Mouse (Mus musculus) C2C12 (cell line): ENCODE data around the gene Atp1a3. TPM values are rescaled to one million over a fixed set of nuclear protein-coding genes. Genes with fewer than 3 reads are reported as not detected.

Source experiments
- H3K27me3 ChIP-seq: one replicate; pipeline ENCODE4 v1.6.1; 2011; ENCODE audit not compliant: control insufficient read depth, insufficient read depth, insufficient read length
- H3K36me3 ChIP-seq: one replicate; pipeline ENCODE4 v1.6.1; 2011; ENCODE audit not compliant: control insufficient read depth, insufficient read depth
- H3K4me3 ChIP-seq: one replicate; pipeline ENCODE4 v1.5.1; 2011; ENCODE audit warnings: mild to moderate bottlenecking, control low read depth; ENCODE audit not compliant: poor library complexity, insufficient read depth, severe bottlenecking
- H3K79me2 ChIP-seq: one replicate; pipeline ENCODE4 v1.6.1; 2011; ENCODE audit not compliant: control insufficient read depth, insufficient read depth
- H3K79me3 ChIP-seq: one replicate; pipeline ENCODE4 v1.6.1; 2011; ENCODE audit warnings: low read depth, control low read depth
- H3ac ChIP-seq: one replicate; pipeline ENCODE3; 2011; ENCODE audit warnings: low read depth; ENCODE audit not compliant: control insufficient read depth, insufficient read length
- CEBPB ChIP-seq: IDR thresholded peaks from one replicate; pipeline ENCODE4 v1.6.1; 2011; ENCODE audit warnings: low read depth, mild to moderate bottlenecking, control low read depth, moderate library complexity
- CTCF ChIP-seq: IDR thresholded peaks from one replicate; pipeline ENCODE4 v1.5.1; 2011; ENCODE audit not compliant: control insufficient read depth, insufficient read depth, insufficient read length
- FOSL1 ChIP-seq: IDR thresholded peaks from one replicate; pipeline ENCODE4 v1.8.0; 2011; ENCODE audit warnings: mild to moderate bottlenecking, low read length; ENCODE audit not compliant: poor library complexity, insufficient read depth, severe bottlenecking
- MAX ChIP-seq: IDR thresholded peaks from one replicate; pipeline ENCODE4 v1.6.1; 2011; ENCODE audit warnings: mild to moderate bottlenecking, control low read depth
- MYOD1 ChIP-seq: IDR thresholded peaks from one replicate; pipeline ENCODE4 v1.6.1; 2011; ENCODE audit warnings: low read depth; ENCODE audit not compliant: control insufficient read depth, insufficient read length
- MYOG ChIP-seq: IDR thresholded peaks from one replicate; pipeline ENCODE4 v1.6.1; 2011; ENCODE audit not compliant: control insufficient read depth, insufficient read length; ENCODE audit errors: extremely low read depth
- USF1 ChIP-seq: IDR thresholded peaks from one replicate; pipeline ENCODE4 v1.6.1; 2011; ENCODE audit warnings: low read depth, mild to moderate bottlenecking, control low read depth, moderate library complexity
- polyA plus RNA-seq: library from polyadenylated mRNA; unstranded; fragments of >200 nt; fragmentation: generic; extraction: Trizol; gene quantifications from one replicate; pipeline ENCODE4 v1.2.1, GENCODE M21; 2012; ENCODE audit warnings: missing spikeins

The Atp1a3 gene
- polyA plus RNA-seq, 1 experiment = 0.22 TPM

- H3K27me3 ChIP-seq = peaks cover 93% of the 10 kb centered on the region
- no peaks in the 10 kb centered on the region for H3K79me2 ChIP-seq
- no peak overlapping the region for H3ac ChIP-seq
- no peaks in the 10 kb centered on the region for H3K36me3 ChIP-seq
- no peak for TF ChIP-seq MAX
- peak; percentile 58 for TF ChIP-seq CTCF
- H3K79me3 ChIP-seq = no peaks in the 10 kb centered on the region
- H3K4me3 ChIP-seq = no peak overlapping the region
Measured at GRCm38 (mm10) chr7:24949958-24950623, 55.7 kb downstream of the Atp1a3 start.

DNA sequence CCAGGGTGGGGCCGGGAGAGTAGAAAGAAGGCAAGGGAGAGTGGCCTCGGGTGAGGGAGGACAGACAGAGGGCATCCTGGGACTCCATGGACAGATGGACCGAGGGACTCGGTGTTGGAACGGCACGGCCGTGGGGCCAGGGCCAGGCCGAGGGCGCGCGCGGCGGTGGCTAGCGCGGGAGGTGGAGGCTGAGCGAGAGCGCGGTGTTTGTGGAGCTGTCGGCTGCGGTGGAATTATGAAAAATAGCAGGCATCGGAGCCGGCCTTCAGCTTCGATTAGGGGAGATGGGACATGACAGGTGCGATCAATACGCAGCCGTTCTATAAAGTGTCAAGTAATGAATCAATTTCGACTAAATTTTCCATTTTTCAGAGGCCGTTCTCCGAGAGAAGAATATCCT, 57.0 kb downstream of the Atp1a3 start:
- H3K36me3 ChIP-seq = no peaks in the 10 kb centered on the region

GRCm38 (mm10) chr7:24947316-24948048, 58.3 kb downstream of the Atp1a3 start:
- no peaks in the 10 kb centered on the region for H3K79me2 ChIP-seq
- H3K36me3 ChIP-seq = no peaks in the 10 kb centered on the region
- H3K27me3 ChIP-seq = peaks cover 96% of the 10 kb centered on the region
- no peak overlapping the region for H3K4me3 ChIP-seq
- H3K79me3 ChIP-seq = no peaks in the 10 kb centered on the region
- H3ac ChIP-seq = no peak overlapping the region
- TF ChIP-seq USF1 (no peak), MAX (no peak), CTCF (no peak), MYOG (no peak), CEBPB (no peak)

More for the DNA sequence above, 57.0 kb downstream of the Atp1a3 start:
- H3K79me3 ChIP-seq = no peaks in the 10 kb centered on the region
- peaks cover 94% of the 10 kb centered on the region for H3K27me3 ChIP-seq
- no peak overlapping the region for H3K4me3 ChIP-seq
- peak overlapping the region; percentile 12 for H3ac ChIP-seq
- no peaks in the 10 kb centered on the region for H3K79me2 ChIP-seq
- no peak for TF ChIP-seq USF1
- no peak for TF ChIP-seq CTCF
- TF ChIP-seq MYOG = no peak
- TF ChIP-seq MAX = no peak
- no peak for TF ChIP-seq CEBPB
- no peak for TF ChIP-seq MYOD1
- TF ChIP-seq FOSL1 = no peak

- TF ChIP-seq FOSL1 (no peak), MAX (no peak), USF1 (no peak), CEBPB (no peak), MYOD1 (no peak), MYOG (no peak), CTCF (no peak)
- no peaks in the 10 kb centered on the region for H3K79me2 ChIP-seq
- peaks cover 97% of the 10 kb centered on the region for H3K27me3 ChIP-seq
- H3K4me3 ChIP-seq = no peak within 1 kb of the TSS
- no peak within 1 kb of the TSS for H3ac ChIP-seq
- H3K79me3 ChIP-seq = no peaks in the 10 kb centered on the region
- H3K36me3 ChIP-seq = no peaks in the 10 kb centered on the region
Measured at GRCm38 (mm10) chr7:24944257-24944950, 61.4 kb downstream of the Atp1a3 start, which contains the start of gene Gm4881. Gene Gm4881 (minus strand): TSS chr7:24944494.

- H3ac ChIP-seq = no peak overlapping the region
- no peaks in the 10 kb centered on the region for H3K79me2 ChIP-seq
- no peaks in the 10 kb centered on the region for H3K79me3 ChIP-seq
- TF ChIP-seq FOSL1 (no peak), MYOG (no peak), MYOD1 (no peak), CEBPB (no peak), MAX (no peak), USF1 (no peak), CTCF (no peak)
- no peak overlapping the region for H3K4me3 ChIP-seq
- no peaks in the 10 kb centered on the region for H3K36me3 ChIP-seq
- H3K27me3 ChIP-seq = peaks cover 98% of the 10 kb centered on the region
Measured at GRCm38 (mm10) chr7:24943641-24944040, 62.1 kb downstream of the Atp1a3 start.
